Mouse (Mus musculus): ENCODE data around the gene Psmd3. TPM values are rescaled to one million over a fixed set of nuclear protein-coding genes. Genes with fewer than 3 reads are reported as not detected.
"Not testable (repeated sequence)": the region's sequence is repeated elsewhere in the genome, so short reads cannot be mapped to it uniquely, and the experiment has no call there.

Psmd3 gene
- total RNA-seq, 2 experiments from 2014 or later = 123 to 125 TPM

GRCm38 (mm10) chr11:98735111-98735510 lies 52.8 kb downstream of the Psmd3 start:
- DNase-seq (ENCODE audit: low spot score in 2 of 2) = peak in 1 of 2 experiments; percentile 25
- Histone ChIP-seq H3K27ac (peak overlapping the region; percentile 100), H3K4me3 (no peak overlapping the region)
- no peak for TF ChIP-seq CTCF (conservative IDR thresholded peaks at IDR 0.05)

GRCm38 (mm10) chr11:98736176-98736575 lies 53.8 kb downstream of the Psmd3 start:
- no peak for TF ChIP-seq CTCF (conservative IDR thresholded peaks at IDR 0.05)
- H3K27ac ChIP-seq = peak overlapping the region; percentile 100
- no peak overlapping the region for H3K4me3 ChIP-seq
- no peak for DNase-seq (ENCODE audit: low spot score in 2 of 2)

GRCm38 (mm10) chr11:98737220-98737619 lies 54.9 kb downstream of the Psmd3 start:
- not testable (repeated sequence) for H3K4me3 ChIP-seq; DNase-seq (ENCODE audit: low spot score in 2 of 2)
- peak overlapping the region; percentile 100; the same call in 1 of the 2 replicates for H3K27ac ChIP-seq

GRCm38 (mm10) chr11:98738428-98738911 lies 56.1 kb downstream of the Psmd3 start:
- Histone ChIP-seq H3K27ac (peak overlapping the region; percentile 100), H3K4me3 (no peak overlapping the region)
- TF ChIP-seq CTCF (conservative IDR thresholded peaks at IDR 0.05) = no peak
- DNase-seq (ENCODE audit: low spot score in 2 of 2) = no peak

GRCm38 (mm10) chr11:98738925-98739324 lies 56.6 kb downstream of the Psmd3 start:
- Histone ChIP-seq H3K27ac (peak overlapping the region; percentile 100), H3K4me3 (no peak overlapping the region)
- no peak for TF ChIP-seq CTCF (conservative IDR thresholded peaks at IDR 0.05)
- no peak for DNase-seq (ENCODE audit: low spot score in 2 of 2)

- no peak for DNase-seq (ENCODE audit: low spot score in 2 of 2)
- Histone ChIP-seq H3K27ac (peak overlapping the region; percentile 100), H3K4me3 (peak overlapping the region; percentile 100)
- no peak for TF ChIP-seq CTCF (conservative IDR thresholded peaks at IDR 0.05)
These were observed 57.7 kb downstream of the Psmd3 start for GRCm38 (mm10) chr11:98740026-98740392.

- no peak for TF ChIP-seq CTCF (conservative IDR thresholded peaks at IDR 0.05)
These were observed 58.2 kb downstream of the Psmd3 start, which contains the start of gene Thra for GRCm38 (mm10) chr11:98740393-98741050. Gene Thra, plus strand, starts transcription at chr11:98740638.

GRCm38 (mm10) chr11:98741051-98741620 lies 58.8 kb downstream of the Psmd3 start:
- no peak for TF ChIP-seq CTCF (conservative IDR thresholded peaks at IDR 0.05)
- Histone ChIP-seq H3K27ac (peak overlapping the region; percentile 100), H3K4me3 (peak overlapping the region; percentile 100)
- no peak for DNase-seq (ENCODE audit: low spot score in 2 of 2)

More at GRCm38 (mm10) chr11:98740393-98741050, 58.2 kb downstream of the Psmd3 start, which contains the start of gene Thra:
- Histone ChIP-seq H3K4me3 (peak within 1 kb of the TSS; percentile 100), H3K27ac (peak within 1 kb of the TSS; percentile 100)
- peak in 1 of 2 experiments; percentile 72 for DNase-seq (ENCODE audit: low spot score in 2 of 2)

- H3K4me3 ChIP-seq = peak overlapping the region; percentile 100
- TF ChIP-seq CTCF (conservative IDR thresholded peaks at IDR 0.05) = peak; percentile 60
- H3K27ac ChIP-seq = peak overlapping the region; percentile 100
- peak in 1 of 2 experiments; percentile 78 for DNase-seq (ENCODE audit: low spot score in 2 of 2)
These were observed 59.5 kb downstream of the Psmd3 start for GRCm38 (mm10) chr11:98741622-98742396.

DNA sequence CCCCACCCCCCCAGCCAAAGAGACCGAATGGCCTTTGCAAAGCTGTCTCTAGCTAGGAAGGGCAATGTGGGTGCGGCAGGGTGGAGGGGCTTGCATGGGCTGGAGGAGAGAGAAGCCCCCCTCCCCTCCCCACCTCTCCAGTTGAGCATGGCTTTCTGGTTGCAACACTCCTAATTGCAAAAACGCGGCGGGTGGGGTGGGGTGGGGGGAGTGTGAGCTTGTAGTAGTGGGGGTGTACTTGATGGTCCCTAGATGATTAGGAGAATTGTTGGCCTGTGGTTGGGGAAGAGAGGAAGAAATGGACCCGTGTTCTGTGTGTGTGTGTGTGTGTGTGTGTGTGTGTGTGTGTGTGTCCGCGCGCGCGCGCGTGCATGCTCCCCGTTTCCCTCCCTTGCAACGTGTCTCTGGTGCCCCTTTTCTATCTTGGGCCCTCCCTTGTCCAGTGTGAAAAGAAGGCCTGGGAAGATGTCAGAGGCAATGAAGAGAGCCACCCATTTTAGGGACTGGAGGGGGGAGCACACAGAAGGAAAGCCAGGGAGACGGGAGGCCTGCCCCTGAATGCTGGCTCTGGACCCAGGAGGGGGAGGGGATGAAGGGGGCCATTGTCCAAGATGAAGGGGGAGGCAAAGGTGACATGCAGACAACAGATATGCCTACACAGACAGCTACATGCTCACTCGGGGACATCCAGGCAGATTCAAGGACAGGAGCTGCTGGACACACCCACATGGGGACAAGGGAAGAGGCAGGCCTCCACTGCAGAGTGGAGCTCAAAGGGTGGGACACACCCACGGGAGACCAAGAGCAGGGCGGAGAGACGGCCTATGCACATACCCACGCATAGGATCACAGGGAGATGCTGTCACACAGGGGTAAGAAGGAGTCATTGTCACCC lies 60.3 kb downstream of the Psmd3 start:
- DNase-seq (ENCODE audit: low spot score in 2 of 2) = no peak
- peak overlapping the region; percentile 100 for H3K4me3 ChIP-seq
- peak overlapping the region; percentile 100 for H3K27ac ChIP-seq
- TF ChIP-seq CTCF (conservative IDR thresholded peaks at IDR 0.05) = no peak

GRCm38 (mm10) chr11:98743655-98744345 lies 61.4 kb downstream of the Psmd3 start:
- Histone ChIP-seq H3K4me3 (peak overlapping the region; percentile 100), H3K27ac (peak overlapping the region; percentile 100)
- TF ChIP-seq CTCF (conservative IDR thresholded peaks at IDR 0.05) = no peak
- no peak for DNase-seq (ENCODE audit: low spot score in 2 of 2)
